In genomic region chr10:128990994-128991393, GRCm38 (mm10) we compare ENCODE assay signal across 30 mouse cellular contexts. TPM values are rescaled to one million over a fixed set of nuclear protein-coding genes. Genes with fewer than 3 reads are reported as not detected.
DNase-seq lines count a peak whose midpoint lies in the region; ATAC-seq and TF ChIP-seq lines count a peak whose summit lies in the region.
"Had no signal": no experiment of that assay in that cellular context is flagged by ENCODE, and none has a peak within 500 bp of the region (broad histone marks: within the 10 kb centered on the region; RNA-seq: fewer than 3 reads in every experiment).

No protein-coding gene starts in this region.

- no peak overlapping the region for H3K9ac ChIP-seq in heart, embryonic 16.5 days (ENCODE audit: low read length)
- no peak overlapping the region for H3K9ac ChIP-seq in hindbrain, postnatal 0 days (replicated peaks; ENCODE audit: low read length)
- H3K9ac ChIP-seq in hindbrain, embryonic 14.5 days, result no peak overlapping the region
- H3K9ac ChIP-seq: embryonic facial prominence, embryonic 15.5 days; hindbrain, embryonic 12.5 days; kidney, embryonic 15.5 days; liver, embryonic 14.5 days; lung, embryonic 15.5 days had no signal

- TF ChIP-seq CTCF in thymus, adult 2 months (IDR thresholded peaks at IDR 0.05; ENCODE audit: borderline replicate concordance, control insufficient read depth, extremely low read depth, insufficient read depth, low read length, poor library complexity), result no peak
- no peak for TF ChIP-seq CTCF in hindbrain, postnatal 0 days (IDR thresholded peaks at IDR 0.05; ENCODE audit: low read depth)

- DNase-seq in heart, adult 9 months (ENCODE audit: low spot score in 2 of 2), result no peak
- peak; percentile 37 for DNase-seq in thymus, adult 2 months
- no peak for DNase-seq in hindbrain, postnatal 0 days (ENCODE audit: low spot score)
- DNase-seq in hindbrain, embryonic 14.5 days (ENCODE audit: low spot score), result no peak
- no peak for DNase-seq in urinary bladder, postnatal 25 days (ENCODE audit: low spot score)
- DNase-seq in cerebellum, adult 11-12 months, result no peak
- DNase-seq: adrenal gland, postnatal 10 days; cerebellum, adult 9-11 months; heart, postnatal 10 days; lung, postnatal 4 days had no signal

- no peaks in the 10 kb centered on the region for H3K36me3 ChIP-seq in heart, embryonic 16.5 days (ENCODE audit: control insufficient read depth, insufficient read depth)
- no peaks in the 10 kb centered on the region for H3K36me3 ChIP-seq in thymus, adult 2 months (ENCODE audit: control insufficient read depth, insufficient read depth, low read length)
- no peaks in the 10 kb centered on the region for H3K36me3 ChIP-seq in hindbrain, postnatal 0 days (ENCODE audit: insufficient read depth, low read length)
- H3K36me3 ChIP-seq in hindbrain, embryonic 14.5 days (replicated peaks; ENCODE audit: control insufficient read depth, insufficient read depth), result no peaks in the 10 kb centered on the region
- H3K36me3 ChIP-seq: embryonic facial prominence, embryonic 15.5 days; forebrain, embryonic 10.5 days; hindbrain, embryonic 12.5 days; kidney, embryonic 15.5 days; lung, embryonic 15.5 days had no signal

- H3K4me1 ChIP-seq in heart, embryonic 16.5 days (ENCODE audit: control insufficient read depth, insufficient read depth, low read length), result no peaks in the 10 kb centered on the region
- H3K4me1 ChIP-seq in thymus, adult 2 months (replicated peaks; ENCODE audit: control insufficient read depth, insufficient read depth, low read length), result peaks cover 10% of the 10 kb centered on the region
- no peaks in the 10 kb centered on the region for H3K4me1 ChIP-seq in hindbrain, postnatal 0 days (ENCODE audit: insufficient read depth, low read length)
- H3K4me1 ChIP-seq in hindbrain, embryonic 14.5 days (replicated peaks; ENCODE audit: control insufficient read depth, insufficient read depth, low read length), result no peaks in the 10 kb centered on the region
- H3K4me1 ChIP-seq: embryonic facial prominence, embryonic 15.5 days; forebrain, embryonic 10.5 days; hindbrain, embryonic 12.5 days; kidney, embryonic 15.5 days; lung, embryonic 15.5 days had no signal

- TF ChIP-seq POLR2A in thymus, adult 2 months (IDR thresholded peaks at IDR 0.05; ENCODE audit: control insufficient read depth, extremely low read depth, insufficient read depth, low read length, poor library complexity), result no peak

- H3K27me3 ChIP-seq in heart, embryonic 16.5 days (ENCODE audit: control insufficient read depth, insufficient read depth, low read length), result no peaks in the 10 kb centered on the region
- H3K27me3 ChIP-seq in thymus, adult 2 months (ENCODE audit: control insufficient read depth, insufficient read depth, low read length), result no peaks in the 10 kb centered on the region
- H3K27me3 ChIP-seq in hindbrain, postnatal 0 days (ENCODE audit: insufficient read depth, low read length), result no peaks in the 10 kb centered on the region
- H3K27me3 ChIP-seq in hindbrain, embryonic 14.5 days (ENCODE audit: control insufficient read depth, insufficient read depth, low read length), result no peaks in the 10 kb centered on the region
- H3K27me3 ChIP-seq: embryonic facial prominence, embryonic 15.5 days; hindbrain, embryonic 12.5 days; lung, embryonic 15.5 days had no signal

- H3K4me2 ChIP-seq in heart, embryonic 16.5 days (ENCODE audit: low read depth, low read length), result no peak overlapping the region
- H3K4me2 ChIP-seq in hindbrain, postnatal 0 days (ENCODE audit: low read depth, low read length), result no peak overlapping the region
- H3K4me2 ChIP-seq in hindbrain, embryonic 14.5 days (replicated peaks), result no peak overlapping the region
- H3K4me2 ChIP-seq: embryonic facial prominence, embryonic 15.5 days; hindbrain, embryonic 12.5 days; kidney, embryonic 15.5 days; lung, embryonic 15.5 days; midbrain, embryonic 11.5 days had no signal

- H3K27ac ChIP-seq in heart, embryonic 16.5 days (ENCODE audit: low read length), result no peak overlapping the region
- H3K27ac ChIP-seq in thymus, adult 2 months (ENCODE audit: control insufficient read depth, insufficient read depth, low read length), result no peak overlapping the region
- no peak overlapping the region for H3K27ac ChIP-seq in hindbrain, postnatal 0 days
- no peak overlapping the region for H3K27ac ChIP-seq in hindbrain, embryonic 14.5 days
- H3K27ac ChIP-seq: embryonic facial prominence, embryonic 15.5 days; forebrain, embryonic 10.5 days; hindbrain, embryonic 12.5 days; kidney, embryonic 15.5 days; liver, embryonic 14.5 days; lung, embryonic 15.5 days had no signal

- H3K9me3 ChIP-seq in heart, embryonic 16.5 days (replicated peaks; ENCODE audit: control insufficient read depth, low read length), result no peaks in the 10 kb centered on the region
- no peaks in the 10 kb centered on the region for H3K9me3 ChIP-seq in hindbrain, postnatal 0 days (ENCODE audit: low read length)
- no peaks in the 10 kb centered on the region for H3K9me3 ChIP-seq in hindbrain, embryonic 14.5 days (ENCODE audit: control insufficient read depth, low read length)
- H3K9me3 ChIP-seq: embryonic facial prominence, embryonic 15.5 days; forebrain, embryonic 10.5 days; hindbrain, embryonic 12.5 days; kidney, embryonic 15.5 days; lung, embryonic 15.5 days had no signal

- H3K4me3 ChIP-seq in heart, embryonic 16.5 days (ENCODE audit: low read length), result no peak overlapping the region
- no peak overlapping the region for H3K4me3 ChIP-seq in thymus, adult 2 months (ENCODE audit: control insufficient read depth, insufficient read depth, low read length)
- no peak overlapping the region for H3K4me3 ChIP-seq in hindbrain, postnatal 0 days (ENCODE audit: low read length)
- no peak overlapping the region for H3K4me3 ChIP-seq in hindbrain, embryonic 14.5 days (replicated peaks; ENCODE audit: low read length)
- H3K4me3 ChIP-seq: embryonic facial prominence, embryonic 15.5 days; forebrain, embryonic 10.5 days; hindbrain, embryonic 12.5 days; kidney, embryonic 15.5 days; lung, embryonic 15.5 days had no signal

- ATAC-seq in heart, embryonic 16.5 days (replicated peaks; ENCODE audit: extremely low read depth, insufficient read depth, low FRiP score), result peak; percentile 67; the same call in 1 of the 2 replicates
- peak; percentile 63 for ATAC-seq in granulocyte monocyte progenitor cell, adult 5-6 weeks (replicated peaks; ENCODE audit: poor library complexity, severe bottlenecking)
- ATAC-seq in hindbrain, postnatal 0 days, result no peak
- ATAC-seq in hindbrain, embryonic 14.5 days (ENCODE audit: low FRiP score), result no peak
- ATAC-seq: intestine, postnatal 0 days had no signal

RNA-seq across cellular contexts. Expression of gene Olfr9, which starts 1.8 kb away (rescaled TPM):
- not detected in 2 replicates for polyA plus RNA-seq in heart, embryonic 16.5 days (2015; fragmentation: Nextera tagmentation; extraction: Ambion mirVana)
- total RNA-seq in granulocyte monocyte progenitor cell, adult 5-6 weeks (2014; fragmentation: Nextera tagmentation), result not detected in 2 replicates
- total RNA-seq in granulocyte monocyte progenitor cell, adult 5-6 weeks (2017), result not detected in 2 replicates
- not detected in 2 replicates for polyA plus RNA-seq in thymus, adult 2 months (2012; rRNA removed)
- not detected in 2 replicates for total RNA-seq in hindbrain, postnatal 0 days (2014; rRNA removed)
- not detected in 2 replicates for polyA plus RNA-seq in hindbrain, postnatal 0 days (2015; fragmentation: Nextera tagmentation; extraction: Ambion mirVana)
- not detected in 2 replicates for polyA plus RNA-seq in hindbrain, embryonic 14.5 days (2014; fragmentation: Nextera tagmentation; extraction: Ambion mirVana)
- total RNA-seq: adrenal gland, postnatal 10 days; gastrocnemius, adult 8-10 months; heart, adult 8-10 months; heart, postnatal 10 days; layer of hippocampus, postnatal 14 days; left cerebral cortex, postnatal 10 days; monocyte, adult 5-6 weeks had no signal
- polyA plus RNA-seq: embryonic facial prominence, embryonic 15.5 days; forebrain, embryonic 10.5 days; frontal cortex, adult 2 months; hindbrain, embryonic 12.5 days; intestine, postnatal 0 days; kidney, embryonic 15.5 days; large intestine, adult 2 months; limb, embryonic 14.5 days; liver, embryonic 14.5 days; lung, embryonic 15.5 days; midbrain, embryonic 11.5 days; neural tube, embryonic 14.5 days; stomach, embryonic 14.5 days had no signal

RNA-seq across cellular contexts. Expression of gene Olfr763, which starts 19.6 kb away (rescaled TPM):
- polyA plus RNA-seq in heart, embryonic 16.5 days (2015; fragmentation: Nextera tagmentation; extraction: Ambion mirVana), result not detected in 2 replicates
- total RNA-seq in granulocyte monocyte progenitor cell, adult 5-6 weeks (2014; fragmentation: Nextera tagmentation), result not detected in 2 replicates
- not detected in 2 replicates for total RNA-seq in granulocyte monocyte progenitor cell, adult 5-6 weeks (2017)
- polyA plus RNA-seq in thymus, adult 2 months (2012; rRNA removed), result not detected in 2 replicates
- not detected in 2 replicates for total RNA-seq in hindbrain, postnatal 0 days (2014; rRNA removed)
- polyA plus RNA-seq in hindbrain, postnatal 0 days (2015; fragmentation: Nextera tagmentation; extraction: Ambion mirVana), result not detected in 2 replicates
- polyA plus RNA-seq in hindbrain, embryonic 14.5 days (2014; fragmentation: Nextera tagmentation; extraction: Ambion mirVana), result not detected in 2 replicates
- total RNA-seq: adrenal gland, postnatal 10 days; gastrocnemius, adult 8-10 months; heart, adult 8-10 months; heart, postnatal 10 days; layer of hippocampus, postnatal 14 days; left cerebral cortex, postnatal 10 days; monocyte, adult 5-6 weeks had no signal
- polyA plus RNA-seq: embryonic facial prominence, embryonic 15.5 days; forebrain, embryonic 10.5 days; frontal cortex, adult 2 months; hindbrain, embryonic 12.5 days; intestine, postnatal 0 days; kidney, embryonic 15.5 days; large intestine, adult 2 months; limb, embryonic 14.5 days; liver, embryonic 14.5 days; lung, embryonic 15.5 days; midbrain, embryonic 11.5 days; neural tube, embryonic 14.5 days; stomach, embryonic 14.5 days had no signal

RNA-seq across cellular contexts. Expression of gene Mettl7b, which starts 30.2 kb away (rescaled TPM):
- polyA plus RNA-seq in heart, embryonic 16.5 days (2015; fragmentation: Nextera tagmentation; extraction: Ambion mirVana), result 0.67 TPM in 1 of 2 replicates, not detected in the other
- total RNA-seq in granulocyte monocyte progenitor cell, adult 5-6 weeks (2014; fragmentation: Nextera tagmentation), result not detected in 2 replicates
- total RNA-seq in granulocyte monocyte progenitor cell, adult 5-6 weeks (2017), result not detected in 2 replicates
- polyA plus RNA-seq in thymus, adult 2 months (2012; rRNA removed), result 0.28 and 1.6 TPM in 2 replicates
- total RNA-seq in hindbrain, postnatal 0 days (2014; rRNA removed), result not detected in 2 replicates
- polyA plus RNA-seq in hindbrain, postnatal 0 days (2015; fragmentation: Nextera tagmentation; extraction: Ambion mirVana), result not detected in 2 replicates
- not detected in 2 replicates for polyA plus RNA-seq in hindbrain, embryonic 14.5 days (2014; fragmentation: Nextera tagmentation; extraction: Ambion mirVana)
- total RNA-seq: heart, adult 8-10 months; heart, postnatal 10 days; layer of hippocampus, postnatal 14 days; left cerebral cortex, postnatal 10 days; monocyte, adult 5-6 weeks had no signal
- polyA plus RNA-seq: forebrain, embryonic 10.5 days; frontal cortex, adult 2 months; hindbrain, embryonic 12.5 days; liver, embryonic 14.5 days; lung, embryonic 15.5 days; midbrain, embryonic 11.5 days; neural tube, embryonic 14.5 days; stomach, embryonic 14.5 days had no signal

RNA-seq across cellular contexts. Expression of gene Olfr764-ps1, which starts 48.7 kb away (rescaled TPM):
- polyA plus RNA-seq in heart, embryonic 16.5 days (2015; fragmentation: Nextera tagmentation; extraction: Ambion mirVana), result not detected in 2 replicates
- not detected in 2 replicates for total RNA-seq in granulocyte monocyte progenitor cell, adult 5-6 weeks (2014; fragmentation: Nextera tagmentation)
- total RNA-seq in granulocyte monocyte progenitor cell, adult 5-6 weeks (2017), result not detected in 2 replicates
- not detected in 2 replicates for polyA plus RNA-seq in thymus, adult 2 months (2012; rRNA removed)
- total RNA-seq in hindbrain, postnatal 0 days (2014; rRNA removed), result not detected in 2 replicates
- not detected in 2 replicates for polyA plus RNA-seq in hindbrain, postnatal 0 days (2015; fragmentation: Nextera tagmentation; extraction: Ambion mirVana)
- polyA plus RNA-seq in hindbrain, embryonic 14.5 days (2014; fragmentation: Nextera tagmentation; extraction: Ambion mirVana), result not detected in 2 replicates
- total RNA-seq: adrenal gland, postnatal 10 days; gastrocnemius, adult 8-10 months; heart, adult 8-10 months; heart, postnatal 10 days; layer of hippocampus, postnatal 14 days; left cerebral cortex, postnatal 10 days; monocyte, adult 5-6 weeks had no signal
- polyA plus RNA-seq: embryonic facial prominence, embryonic 15.5 days; forebrain, embryonic 10.5 days; frontal cortex, adult 2 months; hindbrain, embryonic 12.5 days; intestine, postnatal 0 days; kidney, embryonic 15.5 days; large intestine, adult 2 months; liver, embryonic 14.5 days; lung, embryonic 15.5 days; midbrain, embryonic 11.5 days; neural tube, embryonic 14.5 days; stomach, embryonic 14.5 days had no signal

RNA-seq across cellular contexts. Expression of gene Itga7, which starts 57.4 kb away (rescaled TPM):
- 10.3 and 11.9 TPM in 2 replicates for polyA plus RNA-seq in heart, embryonic 16.5 days (2015; fragmentation: Nextera tagmentation; extraction: Ambion mirVana)
- total RNA-seq in granulocyte monocyte progenitor cell, adult 5-6 weeks (2014; fragmentation: Nextera tagmentation), result not detected in 2 replicates
- not detected in 2 replicates for total RNA-seq in granulocyte monocyte progenitor cell, adult 5-6 weeks (2017)
- polyA plus RNA-seq in thymus, adult 2 months (2012; rRNA removed), result 5.9 and 14.5 TPM in 2 replicates
- 29.0 and 30.6 TPM in 2 replicates for total RNA-seq in hindbrain, postnatal 0 days (2014; rRNA removed)
- 15.1 and 16.9 TPM in 2 replicates for polyA plus RNA-seq in hindbrain, postnatal 0 days (2015; fragmentation: Nextera tagmentation; extraction: Ambion mirVana)
- 6.2 and 7.2 TPM in 2 replicates for polyA plus RNA-seq in hindbrain, embryonic 14.5 days (2014; fragmentation: Nextera tagmentation; extraction: Ambion mirVana)

Comparison
In these comparisons a context has a peak if more than half of its experiments do, and no peak if none do; other contexts are left out.
1. ATAC-seq: peak in heart, embryonic 16.5 days (single experiment) and granulocyte monocyte progenitor cell, adult 5-6 weeks (single experiment); none in hindbrain, postnatal 0 days (single experiment) and hindbrain, embryonic 14.5 days (single experiment).